Mouse (Mus musculus) effector memory CD4-positive, alpha-beta T cell, adult 7 months (primary cell): ENCODE results near the gene Tsen54. TPM values are rescaled to one million over a fixed set of nuclear protein-coding genes. Genes with fewer than 3 reads are reported as not detected.

Experiments used
- polyA plus RNA-seq: library from polyadenylated mRNA; unstranded; fragments of 100-300 nt; shearing (Covaris generic); gene quantifications from one replicate; pipeline ENCODE4 v1.2.1, GENCODE M21; 2017

The Tsen54 gene
- polyA plus RNA-seq: 29.4 TPM

DNA sequence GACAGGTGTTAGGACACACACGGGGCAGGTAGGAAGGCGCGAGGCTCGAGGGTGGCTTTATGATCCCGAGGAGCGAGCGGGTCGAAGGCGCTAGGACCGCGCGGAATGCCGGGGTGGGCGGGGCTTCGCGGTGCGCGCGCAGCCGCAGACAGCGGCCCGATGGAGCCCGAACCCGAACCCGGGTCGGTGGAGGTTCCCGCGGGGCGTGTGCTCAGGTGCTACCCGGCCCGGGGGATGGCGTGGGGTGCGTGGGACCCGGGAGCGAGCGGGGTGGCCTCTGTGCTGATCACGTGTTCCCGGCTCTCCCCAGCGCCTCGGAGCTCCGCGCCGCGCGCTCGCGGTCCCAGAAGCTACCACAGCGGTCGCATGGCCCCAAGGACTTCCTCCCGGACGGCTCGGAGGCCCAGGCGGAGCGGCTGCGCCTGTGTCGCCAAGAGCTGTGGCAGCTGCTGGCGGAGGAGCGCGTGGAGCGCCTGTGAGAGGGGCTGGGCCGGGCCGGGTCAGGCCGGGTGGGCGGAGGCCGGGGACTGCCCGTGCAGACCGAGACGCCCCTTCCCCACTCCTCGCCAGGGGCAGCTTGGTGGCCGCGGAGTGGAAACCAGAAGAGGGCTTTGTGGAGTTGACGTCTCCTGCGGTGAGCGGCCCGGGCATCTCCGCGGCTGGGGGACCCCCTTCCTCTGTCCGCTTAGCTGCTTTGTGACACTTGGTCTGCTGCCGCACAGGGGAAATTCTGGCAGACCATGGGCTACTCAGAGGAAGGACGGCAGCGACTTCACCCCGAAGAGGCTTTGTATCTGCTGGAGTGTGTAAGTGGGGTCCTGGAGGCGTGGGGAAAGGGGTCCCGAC is at the start of gene Tsen54:
Gene Tsen54 (plus strand): TSS at position 120 of the 846 bp plus-strand sequence.

DNA sequence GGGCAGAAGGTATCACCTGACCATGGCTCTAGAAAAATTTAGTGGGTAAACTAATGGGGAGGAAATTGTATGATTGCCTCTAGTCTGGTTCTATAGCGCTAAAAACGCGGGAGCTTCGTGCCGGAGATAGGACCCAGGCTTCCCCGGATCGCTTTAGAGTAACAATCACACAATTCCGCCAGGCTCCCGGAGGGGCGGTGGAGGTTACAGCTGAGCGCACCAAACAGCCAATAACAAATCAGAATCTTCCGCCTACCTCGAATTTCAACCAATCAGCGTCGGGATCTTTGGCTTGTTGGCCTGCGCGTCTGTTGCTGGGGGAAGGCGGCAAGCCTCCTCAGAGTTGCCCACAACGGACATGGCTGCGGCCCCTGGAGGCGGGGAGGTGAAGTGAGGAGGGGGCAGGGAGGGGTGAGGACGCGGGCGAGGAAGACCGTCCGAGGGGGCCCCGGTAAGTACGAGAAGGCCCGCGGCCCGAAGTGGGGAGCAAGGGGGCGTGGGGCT is 49.4 kb upstream of the Tsen54 start, which contains the start of gene Tmem94:
Gene Tmem94 (plus strand): TSS at position 331 of the 504 bp plus-strand sequence.

DNA sequence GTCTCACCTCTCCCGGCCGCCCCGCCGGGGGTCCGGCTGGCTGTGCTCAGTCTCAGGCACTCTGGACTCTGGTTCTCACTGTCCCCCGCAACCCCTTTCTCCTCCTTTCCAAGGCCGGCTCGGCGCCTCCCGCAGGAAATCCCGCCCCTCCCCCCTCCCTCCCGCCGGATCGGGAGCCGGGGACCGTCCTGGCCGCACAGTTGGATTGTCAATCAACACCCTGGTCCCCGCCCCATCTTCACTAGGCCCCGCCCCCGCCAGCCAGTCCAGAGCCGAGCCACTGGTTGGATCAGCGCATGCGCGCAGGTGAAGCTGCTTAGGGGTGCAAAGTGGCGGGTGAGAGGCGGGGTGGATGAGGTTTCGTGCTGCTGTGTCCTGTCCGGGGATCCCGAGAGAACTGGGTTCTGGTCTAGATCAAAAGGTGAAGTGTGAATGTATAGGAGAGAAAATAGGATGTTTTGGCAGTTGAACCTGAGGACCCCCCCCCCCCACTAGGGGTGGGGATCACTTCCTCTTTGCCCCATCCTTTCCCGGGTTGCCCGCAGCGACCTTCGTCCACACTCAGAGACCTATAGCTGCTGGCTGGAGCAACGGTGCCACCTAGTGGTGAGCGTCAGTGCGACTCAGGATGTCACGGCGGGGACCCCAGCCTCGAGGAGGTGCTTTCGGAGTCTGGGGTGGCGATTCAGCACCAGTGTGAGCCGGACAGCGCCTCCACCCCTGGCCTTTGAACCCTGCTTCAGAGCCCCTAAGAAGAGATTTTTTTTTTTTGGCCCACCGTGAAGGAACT is 822 bp upstream of the Tsen54 start, which contains the start of gene Caskin2:
Gene Caskin2 (minus strand): TSS at position 133 of the 790 bp plus-strand sequence.

DNA sequence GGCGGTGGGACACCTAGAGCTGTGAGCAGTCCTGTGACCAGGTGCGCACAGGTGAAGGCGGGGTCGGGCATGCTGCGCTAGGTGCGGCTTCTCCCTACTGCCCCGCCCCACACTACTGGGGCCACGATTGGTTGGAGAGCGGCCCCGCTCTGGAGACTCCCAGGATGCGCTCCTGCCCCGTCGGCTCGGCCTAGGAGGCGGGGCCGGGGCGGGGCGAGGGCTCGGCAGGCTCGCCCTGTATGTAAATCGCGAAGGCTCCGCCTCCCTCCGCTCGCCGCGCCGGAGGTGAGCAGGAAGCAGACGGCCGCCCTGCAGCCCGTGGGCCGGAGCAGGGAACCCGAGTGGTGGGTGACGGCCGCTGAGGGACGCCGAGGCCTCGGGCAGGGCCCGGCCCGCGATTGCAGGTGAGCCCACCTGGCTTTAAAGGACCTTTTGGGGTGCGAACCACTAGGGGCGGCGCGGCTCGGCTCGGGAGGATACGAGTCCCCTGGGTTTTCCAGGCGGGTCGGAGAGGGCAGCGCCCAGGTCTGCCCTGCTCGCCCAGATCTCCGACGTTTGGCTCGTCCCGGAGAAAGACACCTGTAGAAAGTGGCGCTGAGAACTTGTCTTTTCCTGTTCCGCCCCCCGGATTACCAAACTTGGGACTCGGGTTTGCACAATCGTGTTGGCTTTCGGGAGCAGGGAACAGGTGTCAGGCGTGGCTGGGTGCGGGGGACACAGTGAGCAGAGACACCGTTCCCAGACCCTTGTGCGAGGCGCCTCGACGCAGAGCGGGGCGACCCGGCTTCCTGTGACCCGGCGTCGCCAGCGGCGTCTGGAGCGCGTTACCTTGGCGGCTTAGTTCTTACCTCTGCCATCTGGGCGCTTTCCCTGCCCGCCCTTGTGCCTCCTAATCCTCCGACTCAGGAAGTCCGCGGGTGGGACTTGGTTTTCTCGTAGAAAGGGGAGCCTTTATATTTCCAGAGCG is 9.5 kb downstream of the Tsen54 start, which contains the start of gene Llgl2:
Gene Llgl2 (plus strand): TSS at position 276 of the 967 bp plus-strand sequence.

DNA sequence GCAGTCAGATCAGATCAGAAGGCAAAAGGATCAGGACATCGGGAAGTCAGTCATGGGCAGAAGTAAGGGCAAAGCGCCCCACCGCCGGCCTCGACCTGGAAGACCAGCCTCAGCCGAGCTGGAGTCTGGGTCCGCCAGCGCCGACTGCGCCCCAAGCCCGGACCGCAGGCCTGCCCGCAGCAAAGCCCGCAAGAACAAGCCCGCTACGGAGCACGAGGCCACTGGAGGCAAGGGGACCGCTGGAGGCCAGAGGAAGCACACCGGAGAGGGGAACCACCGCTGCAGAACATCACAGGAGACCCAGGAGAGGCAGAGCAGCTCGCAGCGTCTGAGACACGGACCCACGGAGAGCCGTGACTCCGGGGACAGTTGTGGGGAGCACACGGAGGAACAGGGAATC is 43.8 kb downstream of the Tsen54 start, which contains the start of gene Myo15b:
Gene Myo15b (plus strand): TSS at position 53 of the 400 bp plus-strand sequence.

Other genes with a start within 250 kb of the Tsen54 start
- 94.3 TPM for gene Mrps7, start 210.8 kb upstream of the Tsen54 start, polyA plus RNA-seq
- gene Gga3, start 210.7 kb upstream of the Tsen54 start, polyA plus RNA-seq: 33.7 TPM
- gene Mif4gd, start 201.8 kb upstream of the Tsen54 start, polyA plus RNA-seq: 499 TPM
- gene Slc25a19, start 186.4 kb upstream of the Tsen54 start, polyA plus RNA-seq: 77.3 TPM
- gene Grb2, start 106.1 kb upstream of the Tsen54 start, polyA plus RNA-seq: 258 TPM
- gene Tmem94, start 49.3 kb upstream of the Tsen54 start, polyA plus RNA-seq: 16.2 TPM
- 1.2 TPM for gene Caskin2, start 1.1 kb upstream of the Tsen54 start, polyA plus RNA-seq
- 29.6 TPM for gene Llgl2, start 9.3 kb downstream of the Tsen54 start, polyA plus RNA-seq
- gene Myo15b, start 43.7 kb downstream of the Tsen54 start, polyA plus RNA-seq: 1.2 TPM
- 0.99 TPM for gene Smim5, start 85.2 kb downstream of the Tsen54 start, polyA plus RNA-seq
- 0.93 TPM for gene Smim6, start 97.3 kb downstream of the Tsen54 start, polyA plus RNA-seq
- 35.5 TPM for gene Sap30bp, start 118.6 kb downstream of the Tsen54 start, polyA plus RNA-seq
- 10.7 TPM for gene Recql5, start 118.8 kb downstream of the Tsen54 start, polyA plus RNA-seq
- gene Itgb4, start 160.0 kb downstream of the Tsen54 start, polyA plus RNA-seq: 0.16 TPM
- gene Galk1, start 198.0 kb downstream of the Tsen54 start, polyA plus RNA-seq: 14.0 TPM
- gene H3f3b, start 213.2 kb downstream of the Tsen54 start, polyA plus RNA-seq: 2,017 TPM
- 34.0 TPM for gene Unk, start 215.6 kb downstream of the Tsen54 start, polyA plus RNA-seq